Mouse (Mus musculus) embryonic facial prominence, embryonic 12.5 days (tissue): ENCODE measurements around the gene Caap1. TPM values are rescaled to one million over a fixed set of nuclear protein-coding genes. Genes with fewer than 3 reads are reported as not detected.

Experiments used
- ATAC-seq: fragments of 200-750 bp; cut with Nextera tagmentation; 2 replicates; pipeline ENCODE4 v1.8.0; 2017; ENCODE audit not compliant: insufficient number of reproducible peaks, insufficient read depth, low FRiP score, low TSS enrichment
- H3K27ac ChIP-seq: fragments of 300-500 bp; sonication (generic); 2 replicates; pipeline ENCODE4 v1.5.1; 2016; ENCODE audit warnings: mild to moderate bottlenecking
- H3K27me3 ChIP-seq: fragments of 300-500 bp; sonication (generic); 2 replicates; pipeline ENCODE4 v1.6.1; 2016; ENCODE audit warnings: mild to moderate bottlenecking, moderate library complexity
- H3K36me3 ChIP-seq: fragments of 300-500 bp; sonication (generic); 2 replicates; pipeline ENCODE4 v1.6.1; 2016; ENCODE audit warnings: mild to moderate bottlenecking
- H3K4me1 ChIP-seq: fragments of 300-500 bp; sonication (generic); 2 replicates; pipeline ENCODE4 v1.6.1; 2016
- H3K4me2 ChIP-seq: fragments of 300-500 bp; sonication (generic); replicated peaks from 2 replicates; pipeline ENCODE4 v1.6.1; 2016; ENCODE audit warnings: mild to moderate bottlenecking, moderate library complexity
- H3K4me3 ChIP-seq: fragments of 300-500 bp; sonication (generic); 2 replicates; pipeline ENCODE4 v1.5.1; 2016; ENCODE audit warnings: mild to moderate bottlenecking
- H3K9ac ChIP-seq: fragments of 300-500 bp; sonication (generic); 2 replicates; pipeline ENCODE4 v1.6.1; 2016; ENCODE audit warnings: mild to moderate bottlenecking, moderate library complexity
- H3K9me3 ChIP-seq: fragments of 300-500 bp; sonication (generic); 2 replicates; pipeline ENCODE4 v1.6.1; 2016; ENCODE audit warnings: mild to moderate bottlenecking, moderate library complexity
- WGBS: fragments of 180-500 bp; shearing (Covaris S2); methylation state at CpG from one replicate; pipeline ENCODE4 v1.1.7; 2016; 5-methylcytosine and 5-hydroxymethylcytosine counted together
- polyA plus RNA-seq: library from polyadenylated mRNA; unstranded; fragments of >200 nt; fragmentation: Nextera tagmentation; extraction: Ambion mirVana; gene quantifications from 2 replicates; pipeline ENCODE4 v1.2.1, GENCODE M21; 2016

Caap1 gene
- polyA plus RNA-seq, result 32.0 and 33.2 TPM in 2 replicates

- peak within 1 kb of the TSS; percentile 92 for H3K4me3 ChIP-seq
- H3K27ac ChIP-seq, result peak within 1 kb of the TSS; percentile 80
- peak within 1 kb of the TSS; percentile 66 for H3K4me2 ChIP-seq
- peaks cover 10% of the 10 kb centered on the region; the same call in 1 of the 2 replicates for H3K4me1 ChIP-seq
- no peaks in the 10 kb centered on the region for H3K9me3 ChIP-seq
- H3K9ac ChIP-seq, result peak within 1 kb of the TSS; percentile 82
- peak; percentile 93 for ATAC-seq
- H3K36me3 ChIP-seq, result no peaks in the 10 kb centered on the region
- WGBS, result 1% methylated on average over 71 of the region's 83 CpGs
- H3K27me3 ChIP-seq, result no peaks in the 10 kb centered on the region
Measured at GRCm38 (mm10) chr4:94556265-94557054, at the start of gene Caap1, which contains the start of gene Gm10306. Caap1 (minus strand) TSS chr4:94556796. Gm10306 (plus strand) TSS chr4:94556546.

GRCm38 (mm10) chr4:94605591-94605990 is 49.0 kb upstream of the Caap1 start:
- no peaks in the 10 kb centered on the region for H3K36me3 ChIP-seq
- no peaks in the 10 kb centered on the region for H3K9me3 ChIP-seq
- ATAC-seq, result no peak
- no peak overlapping the region for H3K9ac ChIP-seq
- H3K27me3 ChIP-seq, result no peaks in the 10 kb centered on the region
- no peak overlapping the region for H3K4me2 ChIP-seq
- 91% methylated on average over 2 of the region's 2 CpGs for WGBS
- peaks cover 15% of the 10 kb centered on the region for H3K4me1 ChIP-seq
- H3K27ac ChIP-seq, result no peak overlapping the region
- no peak overlapping the region for H3K4me3 ChIP-seq

- no peak overlapping the region for H3K9ac ChIP-seq
Measured at GRCm38 (mm10) chr4:94604452-94605019, 47.9 kb upstream of the Caap1 start.

DNA sequence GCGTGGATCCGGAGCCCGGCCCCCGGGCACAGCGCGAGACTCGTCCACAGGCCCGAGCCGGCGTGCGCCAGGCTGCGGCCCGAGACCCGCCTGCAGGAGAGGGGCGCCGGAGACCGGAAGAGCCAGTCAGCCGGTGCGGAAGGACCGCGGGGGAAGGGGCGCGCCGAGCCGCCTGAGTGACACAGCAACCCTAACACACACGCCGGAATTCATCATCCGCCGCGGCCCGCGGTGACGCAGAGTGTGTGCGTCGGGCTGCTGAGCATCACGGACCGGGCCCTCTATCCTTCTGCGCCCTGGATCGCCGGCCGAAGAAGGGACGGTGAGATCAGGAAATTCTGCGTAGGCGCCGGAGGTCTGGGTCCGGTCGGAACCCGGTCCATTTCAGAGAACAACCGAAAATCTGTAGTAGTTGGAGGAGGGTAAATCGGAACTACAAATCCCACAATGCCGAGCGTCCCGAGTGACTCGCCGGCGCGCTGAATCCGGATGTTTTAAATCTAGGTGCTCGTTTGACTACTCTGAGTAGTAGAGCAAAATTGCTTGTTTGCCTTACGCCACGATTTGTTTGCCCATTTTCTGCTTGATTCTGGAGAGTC is 46.5 kb upstream of the Caap1 start, which contains the start of gene Plaa:
Gene Plaa, minus strand, starts transcription at position 214 of the 599 bp plus-strand sequence.
- 0% methylated on average over 56 of the region's 61 CpGs for WGBS
- peak; percentile 99 for ATAC-seq
- peaks cover 17% of the 10 kb centered on the region for H3K4me1 ChIP-seq

More at GRCm38 (mm10) chr4:94604452-94605019, 47.9 kb upstream of the Caap1 start:
- Histone ChIP-seq H3K27me3 (no peaks in the 10 kb centered on the region), H3K4me2 (peak overlapping the region; percentile 64), H3K36me3 (no peaks in the 10 kb centered on the region), H3K9me3 (no peaks in the 10 kb centered on the region), H3K27ac (no peak overlapping the region), H3K4me3 (no peak overlapping the region), H3K4me1 (peaks cover 17% of the 10 kb centered on the region)
- 91% methylated on average over 2 of the region's 2 CpGs for WGBS
- no peak for ATAC-seq

GRCm38 (mm10) chr4:94602496-94603030 is 46.0 kb upstream of the Caap1 start:
- Histone ChIP-seq H3K27me3 (no peaks in the 10 kb centered on the region), H3K4me1 (peaks cover 17% of the 10 kb centered on the region), H3K4me3 (peak overlapping the region; percentile 96), H3K36me3 (no peaks in the 10 kb centered on the region), H3K4me2 (peak overlapping the region; percentile 68), H3K9ac (peak overlapping the region; percentile 94), H3K27ac (peak overlapping the region; percentile 88), H3K9me3 (no peaks in the 10 kb centered on the region)
- under 1% methylated on average over 33 of the region's 33 CpGs for WGBS
- ATAC-seq, result peak; percentile 79

More for the DNA sequence above, 46.5 kb upstream of the Caap1 start, which contains the start of gene Plaa:
- Histone ChIP-seq H3K27me3 (no peaks in the 10 kb centered on the region), H3K4me2 (peak within 1 kb of the TSS; percentile 68), H3K9ac (peak within 1 kb of the TSS; percentile 94), H3K27ac (peak within 1 kb of the TSS; percentile 88), H3K36me3 (no peaks in the 10 kb centered on the region), H3K4me3 (peak within 1 kb of the TSS; percentile 96), H3K9me3 (no peaks in the 10 kb centered on the region)

GRCm38 (mm10) chr4:94601395-94601794 is 44.8 kb upstream of the Caap1 start:
- no peak for ATAC-seq
- Histone ChIP-seq H3K4me2 (peak overlapping the region; percentile 68), H3K4me1 (peaks cover 17% of the 10 kb centered on the region), H3K27ac (no peak overlapping the region), H3K27me3 (no peaks in the 10 kb centered on the region), H3K4me3 (peak overlapping the region; percentile 96; the same call in 1 of the 2 replicates), H3K36me3 (no peaks in the 10 kb centered on the region), H3K9me3 (no peaks in the 10 kb centered on the region), H3K9ac (no peak overlapping the region)
- WGBS, result 83% methylated on average over 4 of the region's 4 CpGs

DNA sequence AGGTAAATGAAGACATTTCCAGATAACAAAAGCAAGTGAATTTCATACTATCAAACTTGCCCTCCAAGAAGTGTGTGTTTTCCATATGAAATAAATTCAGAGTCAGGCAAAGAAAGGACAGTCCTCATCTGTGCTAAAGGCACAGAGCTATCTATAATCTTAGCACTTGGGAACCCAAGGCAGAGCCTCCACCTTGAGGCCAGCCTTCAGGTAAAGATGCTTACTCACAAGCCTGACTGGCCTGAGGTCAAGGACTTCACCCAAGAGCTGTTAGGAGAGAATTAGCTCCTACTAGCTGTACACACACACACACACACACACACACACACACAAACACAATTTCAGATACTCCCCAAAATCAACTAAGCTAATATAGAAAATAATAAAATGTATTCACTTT is 36.1 kb upstream of the Caap1 start:
- no peak overlapping the region for H3K4me3 ChIP-seq
- no peaks in the 10 kb centered on the region for H3K9me3 ChIP-seq
- H3K4me2 ChIP-seq, result no peak overlapping the region
- no peak overlapping the region for H3K9ac ChIP-seq
- H3K27me3 ChIP-seq, result no peaks in the 10 kb centered on the region
- ATAC-seq, result no peak
- H3K27ac ChIP-seq, result no peak overlapping the region
- no peaks in the 10 kb centered on the region for H3K36me3 ChIP-seq
- no peaks in the 10 kb centered on the region for H3K4me1 ChIP-seq

GRCm38 (mm10) chr4:94591765-94592381 is 35.3 kb upstream of the Caap1 start:
- 92% methylated on average over 4 of the region's 4 CpGs for WGBS
- H3K9me3 ChIP-seq, result no peaks in the 10 kb centered on the region
- no peak overlapping the region for H3K4me2 ChIP-seq
- no peaks in the 10 kb centered on the region for H3K36me3 ChIP-seq
- no peaks in the 10 kb centered on the region for H3K4me1 ChIP-seq
- H3K9ac ChIP-seq, result no peak overlapping the region
- no peaks in the 10 kb centered on the region for H3K27me3 ChIP-seq
- H3K27ac ChIP-seq, result no peak overlapping the region
- no peak overlapping the region for H3K4me3 ChIP-seq
- ATAC-seq, result no peak

- no peak for ATAC-seq
- Histone ChIP-seq H3K36me3 (peaks cover 34% of the 10 kb centered on the region), H3K27me3 (no peaks in the 10 kb centered on the region), H3K4me2 (no peak overlapping the region), H3K4me3 (no peak overlapping the region), H3K9ac (no peak overlapping the region), H3K27ac (no peak overlapping the region), H3K9me3 (no peaks in the 10 kb centered on the region), H3K4me1 (no peaks in the 10 kb centered on the region)
- WGBS, result 92% methylated on average over 4 of the region's 4 CpGs
Measured at GRCm38 (mm10) chr4:94572677-94573076, 16.1 kb upstream of the Caap1 start.

DNA sequence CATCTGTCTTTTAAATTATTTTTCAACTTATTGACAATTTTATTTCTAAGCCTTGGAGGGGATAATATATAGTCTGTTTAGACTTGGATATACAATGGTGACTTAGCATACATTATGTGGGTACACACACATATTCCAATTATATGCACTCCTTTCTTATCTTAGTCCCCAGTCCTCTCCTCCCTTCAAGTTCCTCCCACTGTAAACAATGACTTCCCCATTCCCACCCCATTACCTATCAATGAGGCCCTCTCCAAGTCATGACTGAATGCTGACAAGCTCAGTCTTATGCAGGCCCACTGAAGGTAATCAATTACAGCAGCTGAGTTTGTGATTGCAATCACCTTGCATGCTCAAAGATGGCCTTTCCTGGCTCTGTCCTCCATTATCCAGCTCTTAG is 7.7 kb upstream of the Caap1 start:
- no peak for ATAC-seq

GRCm38 (mm10) chr4:94561954-94562648 is 5.5 kb upstream of the Caap1 start:
- Histone ChIP-seq H3K4me3 (no peak overlapping the region), H3K4me2 (no peak overlapping the region), H3K9ac (no peak overlapping the region), H3K9me3 (no peaks in the 10 kb centered on the region), H3K36me3 (no peaks in the 10 kb centered on the region), H3K4me1 (no peaks in the 10 kb centered on the region), H3K27ac (no peak overlapping the region), H3K27me3 (no peaks in the 10 kb centered on the region)
- 74% methylated on average over 7 of the region's 7 CpGs for WGBS
- ATAC-seq, result no peak

More for the DNA sequence above, 7.7 kb upstream of the Caap1 start:
- Histone ChIP-seq H3K4me2 (no peak overlapping the region), H3K4me3 (no peak overlapping the region), H3K36me3 (0 out of 2 replicates have a peak, but pooled peaks cover 6% of the 10 kb centered on the region), H3K27me3 (no peaks in the 10 kb centered on the region), H3K9me3 (no peaks in the 10 kb centered on the region), H3K27ac (no peak overlapping the region), H3K4me1 (no peaks in the 10 kb centered on the region), H3K9ac (no peak overlapping the region)
